Mouse (Mus musculus) c-Kit-negative CD71-positive TER-119-positive erythroid progenitor cells, embryonic 14.5 days (primary cell): Measurements from ENCODE around the gene Cacna1d.

Experiments
- DNase-seq: peaks from one replicate; pipeline ENCODE4 v3.0.0-alpha.2; 2013; ENCODE audit warnings: low read depth, low spot score

Cacna1d gene

GRCm38 (mm10) chr14:30330416-30331181 is 160.7 kb downstream of the Cacna1d start:
- no peak for DNase-seq

- no peak for DNase-seq
Observed at GRCm38 (mm10) chr14:30329109-30329508, 162.1 kb downstream of the Cacna1d start.

- DNase-seq = no peak
Observed at GRCm38 (mm10) chr14:30327452-30327851, 163.8 kb downstream of the Cacna1d start.

- no peak for DNase-seq
Observed at GRCm38 (mm10) chr14:30327051-30327450, 164.2 kb downstream of the Cacna1d start.

GRCm38 (mm10) chr14:30326226-30326625 is 165.0 kb downstream of the Cacna1d start:
- no peak for DNase-seq

- no peak for DNase-seq
Observed at GRCm38 (mm10) chr14:30324994-30325393, 166.3 kb downstream of the Cacna1d start.

- DNase-seq = no peak
Observed at GRCm38 (mm10) chr14:30318715-30319437, 172.4 kb downstream of the Cacna1d start.

- DNase-seq = no peak
Observed at GRCm38 (mm10) chr14:30318293-30318692, 173.0 kb downstream of the Cacna1d start.

GRCm38 (mm10) chr14:30317616-30318015 is 173.6 kb downstream of the Cacna1d start:
- DNase-seq = no peak

- DNase-seq = no peak
Observed at GRCm38 (mm10) chr14:30311206-30311889, 179.9 kb downstream of the Cacna1d start.

- no peak for DNase-seq
Observed at GRCm38 (mm10) chr14:30310236-30310635, 181.0 kb downstream of the Cacna1d start.

- DNase-seq = no peak
Observed at GRCm38 (mm10) chr14:30306221-30306620, 185.0 kb downstream of the Cacna1d start.

GRCm38 (mm10) chr14:30299946-30300345 is 191.3 kb downstream of the Cacna1d start:
- no peak for DNase-seq

GRCm38 (mm10) chr14:30297492-30297891 is 193.8 kb downstream of the Cacna1d start:
- no peak for DNase-seq

- no peak for DNase-seq
Observed at GRCm38 (mm10) chr14:30292135-30292463, 199.2 kb downstream of the Cacna1d start.

GRCm38 (mm10) chr14:30291389-30292134 is 199.7 kb downstream of the Cacna1d start:
- DNase-seq = no peak

GRCm38 (mm10) chr14:30284446-30284845 is 206.8 kb downstream of the Cacna1d start:
- DNase-seq = no peak

- no peak for DNase-seq
Observed at GRCm38 (mm10) chr14:30284022-30284421, 207.2 kb downstream of the Cacna1d start.

- DNase-seq = no peak
Observed at GRCm38 (mm10) chr14:30275572-30275971, 215.7 kb downstream of the Cacna1d start.

- DNase-seq = no peak
Observed at GRCm38 (mm10) chr14:30272976-30273375, 218.3 kb downstream of the Cacna1d start.

- no peak for DNase-seq
Observed at GRCm38 (mm10) chr14:30272523-30272922, 218.7 kb downstream of the Cacna1d start.

GRCm38 (mm10) chr14:30271856-30272255 is 219.4 kb downstream of the Cacna1d start:
- DNase-seq = no peak
